Mouse (Mus musculus): ENCODE measurements around the gene Ctla4. TPM values are rescaled to one million over a fixed set of nuclear protein-coding genes. Genes with fewer than 3 reads are reported as not detected.

Ctla4 gene
- total RNA-seq, 2 experiments from 2014 or later, result 0.45 TPM; not detected in 1

DNA sequence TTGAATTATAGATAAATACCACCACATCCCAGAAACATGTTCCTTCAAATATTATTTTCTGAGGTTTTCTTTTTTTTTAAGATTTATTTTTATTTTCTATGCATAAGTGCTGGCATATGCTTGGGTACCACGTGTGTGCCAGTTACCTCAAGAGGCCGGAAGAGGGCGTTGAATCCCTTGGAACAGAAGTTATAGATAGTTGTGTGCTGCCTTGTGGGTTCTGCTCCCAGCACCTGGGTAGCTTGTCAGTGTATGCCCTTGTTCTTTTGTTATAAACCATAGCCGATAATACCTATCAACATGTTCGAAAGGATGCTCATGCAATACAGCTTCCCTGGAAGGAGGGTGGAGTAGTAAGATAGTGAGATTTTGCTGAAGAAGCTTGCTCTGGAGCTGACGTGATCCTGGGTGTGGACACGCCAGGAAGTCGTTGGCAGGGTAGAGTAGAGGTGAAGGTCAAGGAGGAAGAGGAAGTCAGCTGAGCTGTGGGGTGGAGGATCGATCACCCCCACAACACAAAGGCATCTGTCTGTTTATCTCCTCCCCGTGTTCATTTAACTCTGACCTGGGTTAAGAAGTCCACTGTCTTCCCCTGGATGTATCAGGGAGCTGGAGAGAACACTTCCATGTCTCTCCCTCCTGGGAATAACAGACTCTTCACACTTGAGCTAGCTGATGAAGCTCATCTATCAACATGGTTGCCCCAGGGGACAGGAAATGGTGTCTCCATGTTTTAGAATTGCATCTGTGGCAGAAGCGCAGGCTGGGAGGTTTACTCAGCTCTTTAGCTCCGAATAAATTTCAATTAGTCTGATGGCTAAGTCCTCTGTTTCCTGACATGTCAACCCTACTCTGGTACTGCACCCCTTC, 29.2 kb upstream of the Ctla4 start:
- Histone ChIP-seq H3K4me3 (no peak overlapping the region), H3K27ac (peak overlapping the region; percentile 53)
- TF ChIP-seq CTCF (IDR thresholded peaks at IDR 0.05), result no peak
- intact Hi-C loops (cut with DNase I), result loop anchor here (5.0 kb wide), 1 partner anchor 80 kb away; no protein-coding TSS in a partner anchor
- DNase-seq, result no peak

GRCm38 (mm10) chr1:60859159-60859558, 27.6 kb upstream of the Ctla4 start:
- no peak for DNase-seq
- intact Hi-C loops (cut with DNase I), result loop anchor here (5.0 kb wide), 1 partner anchor 82 kb away; no protein-coding TSS in a partner anchor
- peak overlapping the region; percentile 86; the same call in 1 of the 2 replicates for H3K27ac ChIP-seq
- no peak for TF ChIP-seq CTCF (IDR thresholded peaks at IDR 0.05)
- H3K4me3 ChIP-seq, result no peak overlapping the region

DNA sequence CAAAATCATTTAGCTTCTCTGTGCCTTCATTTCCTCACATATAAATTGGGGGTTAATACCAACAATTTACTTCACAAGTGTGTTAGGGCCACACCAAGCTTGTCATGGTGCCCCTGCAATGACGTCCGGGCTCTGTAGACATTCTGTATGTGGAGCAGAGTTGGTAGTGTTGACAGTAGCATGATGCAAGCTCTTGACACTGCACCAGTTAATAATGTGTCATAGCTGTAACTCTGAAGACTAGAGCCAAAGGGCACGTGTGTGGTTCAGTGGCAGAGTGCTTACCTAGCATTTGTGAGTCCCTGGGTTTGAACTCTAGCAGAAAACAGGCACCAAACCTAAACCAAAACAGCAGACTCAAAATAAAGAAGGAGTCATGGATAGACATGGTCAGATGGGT, 27.0 kb upstream of the Ctla4 start:
- Histone ChIP-seq H3K4me3 (no peak overlapping the region), H3K27ac (peak overlapping the region; percentile 86)
- TF ChIP-seq CTCF (IDR thresholded peaks at IDR 0.05), result no peak
- DNase-seq, result no peak
- intact Hi-C loops (cut with DNase I), result loop anchor here (2.0 to 10.0 kb wide), 5 partner anchors 83 to 453 kb away; partner anchors contain the start of genes Abi2, Cd28 and Raph1

GRCm38 (mm10) chr1:60860357-60860946, 26.3 kb upstream of the Ctla4 start:
- intact Hi-C loops (cut with DNase I), result loop anchor here (2.0 to 10.0 kb wide), 4 partner anchors 146 to 453 kb away; partner anchors contain the start of genes Abi2, Cd28 and Raph1
- no peak for DNase-seq
- Histone ChIP-seq H3K4me3 (peak overlapping the region; percentile 46), H3K27ac (peak overlapping the region; percentile 86)
- TF ChIP-seq CTCF (IDR thresholded peaks at IDR 0.05), result peak; percentile 90

DNA sequence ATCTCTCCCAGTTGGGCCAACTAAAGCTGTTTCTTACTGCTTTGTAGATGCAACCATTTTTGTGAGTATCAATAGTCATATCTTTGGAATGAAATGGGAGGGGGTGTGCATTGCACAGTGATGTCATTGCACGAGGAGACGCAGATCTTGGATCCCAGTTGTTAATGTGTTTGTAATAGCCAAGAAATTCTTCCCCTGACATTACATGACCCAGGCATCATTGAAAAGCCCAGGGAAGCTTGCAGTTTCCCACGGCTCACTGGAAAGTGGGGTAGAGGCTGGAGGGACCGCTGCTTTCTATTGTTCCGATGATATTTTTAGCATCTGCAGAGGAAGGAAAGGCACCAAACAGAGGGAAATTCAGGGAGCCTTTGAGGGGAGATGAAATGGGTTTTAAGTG, 25.8 kb upstream of the Ctla4 start:
- no peak for TF ChIP-seq CTCF (IDR thresholded peaks at IDR 0.05)
- intact Hi-C loops (cut with DNase I), result loop anchor here (2.0 to 10.0 kb wide), 4 partner anchors 146 to 454 kb away; partner anchors contain the start of genes Abi2, Cd28 and Raph1
- peak overlapping the region; percentile 46 for H3K4me3 ChIP-seq
- peak; percentile 36 for DNase-seq
- peak overlapping the region; percentile 86 for H3K27ac ChIP-seq

- TF ChIP-seq CTCF (IDR thresholded peaks at IDR 0.05), result no peak
- Histone ChIP-seq H3K4me3 (no peak overlapping the region), H3K27ac (peak overlapping the region; percentile 86)
- DNase-seq, result no peak
- intact Hi-C loops (cut with DNase I), result loop anchor here (2.0 to 10.0 kb wide), 4 partner anchors 147 to 454 kb away; partner anchors contain the start of genes Abi2, Cd28 and Raph1
Measured at GRCm38 (mm10) chr1:60861431-60861830, 25.4 kb upstream of the Ctla4 start.

- Histone ChIP-seq H3K4me3 (peak overlapping the region; percentile 40), H3K27ac (peak overlapping the region; percentile 86)
- intact Hi-C loops (cut with DNase I), result loop anchor here (5.0 to 10.0 kb wide), 3 partner anchors 148 to 455 kb away; partner anchors contain the start of genes Abi2 and Cd28
- TF ChIP-seq CTCF (IDR thresholded peaks at IDR 0.05), result no peak
- DNase-seq, result no peak
Measured at GRCm38 (mm10) chr1:60862510-60862909, 24.3 kb upstream of the Ctla4 start.

DNA sequence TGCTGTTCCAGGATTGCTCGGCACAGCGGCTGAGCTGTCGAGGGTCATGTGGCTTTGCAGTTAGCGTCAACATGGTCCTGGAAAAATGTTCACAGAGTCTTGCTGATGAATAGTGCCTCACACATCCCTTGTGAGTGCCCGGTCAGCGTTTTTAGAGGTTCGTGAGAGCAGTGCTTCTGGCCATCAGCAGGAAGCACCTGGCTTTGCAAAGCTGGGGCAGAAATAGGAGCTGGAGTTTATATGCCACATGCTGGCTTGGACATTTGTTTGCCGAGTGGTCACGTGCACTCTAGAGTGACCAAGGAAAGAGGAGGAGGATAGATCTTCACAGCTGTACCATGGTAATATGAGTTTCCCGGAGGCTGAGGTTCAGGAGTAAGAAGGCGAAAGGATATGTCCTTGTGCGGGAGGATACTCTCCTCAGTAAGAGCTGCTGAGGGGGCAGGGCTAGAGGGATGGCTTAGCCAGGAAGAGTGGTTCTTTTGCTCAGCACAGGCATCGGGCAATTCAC, 23.8 kb upstream of the Ctla4 start:
- intact Hi-C loops (cut with DNase I), result loop anchor here (5.0 to 10.0 kb wide), 3 partner anchors 148 to 456 kb away; partner anchors contain the start of genes Abi2 and Cd28
- Histone ChIP-seq H3K27ac (peak overlapping the region; percentile 86), H3K4me3 (peak overlapping the region; percentile 40)
- TF ChIP-seq CTCF (IDR thresholded peaks at IDR 0.05), result no peak
- DNase-seq, result peak; percentile 69

GRCm38 (mm10) chr1:60863701-60864100, 23.1 kb upstream of the Ctla4 start:
- H3K27ac ChIP-seq, result peak overlapping the region; percentile 86
- DNase-seq, result no peak
- no peak for TF ChIP-seq CTCF (IDR thresholded peaks at IDR 0.05)
- intact Hi-C loops (cut with DNase I), result loop anchor here (5.0 to 10.0 kb wide), 3 partner anchors 149 to 456 kb away; partner anchors contain the start of genes Abi2 and Cd28
- H3K4me3 ChIP-seq, result peak overlapping the region; percentile 40

GRCm38 (mm10) chr1:60865167-60865566, 21.6 kb upstream of the Ctla4 start:
- TF ChIP-seq CTCF (IDR thresholded peaks at IDR 0.05), result no peak
- no peak overlapping the region for H3K4me3 ChIP-seq
- H3K27ac ChIP-seq, result peak overlapping the region; percentile 86
- DNase-seq, result no peak
- intact Hi-C loops (cut with DNase I), result loop anchor here (10.0 kb wide), 1 partner anchor 150 kb away; the partner anchor contains the start of gene Cd28

DNA sequence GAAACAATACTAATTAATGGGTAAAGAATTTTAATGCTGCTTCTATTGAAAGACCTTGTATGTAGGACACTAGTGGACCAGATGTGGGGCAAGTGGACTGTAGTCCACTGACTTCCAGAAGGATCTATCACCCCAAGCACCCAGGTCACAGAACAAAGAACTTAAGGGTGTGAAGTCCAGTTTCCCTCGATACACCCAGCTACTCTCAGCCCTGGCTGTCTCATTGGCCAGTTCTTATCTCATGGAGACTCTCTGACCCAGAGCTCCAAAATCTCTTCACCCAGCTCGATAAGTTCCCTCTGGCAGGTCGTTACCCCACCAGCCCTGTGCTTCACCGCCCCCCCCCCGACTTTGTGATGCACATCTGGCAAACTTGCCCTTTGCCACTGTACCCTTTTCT, 20.8 kb upstream of the Ctla4 start:
- Histone ChIP-seq H3K4me3 (no peak overlapping the region), H3K27ac (peak overlapping the region; percentile 86; the same call in 1 of the 2 replicates)
- TF ChIP-seq CTCF (IDR thresholded peaks at IDR 0.05), result no peak
- no peak for DNase-seq
- intact Hi-C loops (cut with DNase I), result loop anchor here (10.0 kb wide), 1 partner anchor 151 kb away; the partner anchor contains the start of gene Cd28
